Mouse (Mus musculus) ES-Bruce4 (cell line): ENCODE data around the gene Xylt1. TPM values are rescaled to one million over a fixed set of nuclear protein-coding genes. Genes with fewer than 3 reads are reported as not detected.

Experiments used
- H3K27ac ChIP-seq: 2 replicates; pipeline ENCODE4 v1.5.1; 2012; ENCODE audit warnings: low read length, inconsistent platforms; ENCODE audit not compliant: insufficient read depth
- H3K27me3 ChIP-seq: 2 replicates; pipeline ENCODE4 v1.6.1; 2012; ENCODE audit warnings: mild to moderate bottlenecking, low read length, inconsistent platforms; ENCODE audit not compliant: control insufficient read depth, poor library complexity, insufficient read depth, severe bottlenecking
- H3K36me3 ChIP-seq: 2 replicates; pipeline ENCODE4 v1.6.1; 2012; ENCODE audit warnings: inconsistent platforms, mild to moderate bottlenecking, low read length, moderate library complexity; ENCODE audit not compliant: control insufficient read depth, poor library complexity, insufficient read depth, severe bottlenecking
- H3K4me1 ChIP-seq: one replicate; pipeline ENCODE4 v1.8.1; 2011; ENCODE audit warnings: low read length; ENCODE audit not compliant: control insufficient read depth, insufficient read depth
- H3K4me3 ChIP-seq: 2 replicates; pipeline ENCODE4 v1.5.1; 2011; ENCODE audit warnings: low read depth, mild to moderate bottlenecking, low read length
- H3K9ac ChIP-seq: 2 replicates; pipeline ENCODE4 v1.6.1; 2012; ENCODE audit warnings: low read depth, mild to moderate bottlenecking, inconsistent platforms; ENCODE audit not compliant: poor library complexity, severe bottlenecking
- H3K9me3 ChIP-seq: replicated peaks from 2 replicates; pipeline ENCODE4 v1.6.1; 2012; ENCODE audit warnings: mild to moderate bottlenecking, low read length, inconsistent platforms; ENCODE audit not compliant: control insufficient read depth, poor library complexity, insufficient read depth, severe bottlenecking
- CTCF ChIP-seq: IDR thresholded peaks from one replicate; pipeline ENCODE4 v1.8.1; 2011; ENCODE audit warnings: low read depth, low read length
- EP300 ChIP-seq: IDR thresholded peaks from 2 replicates; pipeline ENCODE4 v1.6.1; 2011; ENCODE audit warnings: low read depth, low read length; ENCODE audit not compliant: insufficient read depth
- POLR2A ChIP-seq: IDR thresholded peaks from one replicate; pipeline ENCODE4 v1.8.1; 2011; ENCODE audit warnings: low read length; ENCODE audit not compliant: insufficient read depth
- polyA plus RNA-seq: library from polyadenylated mRNA; stranded (reverse); fragments of >200 nt; gene quantifications from 2 replicates; pipeline ENCODE4 v1.2.4, GENCODE M21; 2011; ENCODE audit warnings: low read depth; ENCODE audit not compliant: missing spikeins, insufficient read depth, insufficient read length

Xylt1 gene
- polyA plus RNA-seq, 1 experiment = 1.2 TPM

DNA sequence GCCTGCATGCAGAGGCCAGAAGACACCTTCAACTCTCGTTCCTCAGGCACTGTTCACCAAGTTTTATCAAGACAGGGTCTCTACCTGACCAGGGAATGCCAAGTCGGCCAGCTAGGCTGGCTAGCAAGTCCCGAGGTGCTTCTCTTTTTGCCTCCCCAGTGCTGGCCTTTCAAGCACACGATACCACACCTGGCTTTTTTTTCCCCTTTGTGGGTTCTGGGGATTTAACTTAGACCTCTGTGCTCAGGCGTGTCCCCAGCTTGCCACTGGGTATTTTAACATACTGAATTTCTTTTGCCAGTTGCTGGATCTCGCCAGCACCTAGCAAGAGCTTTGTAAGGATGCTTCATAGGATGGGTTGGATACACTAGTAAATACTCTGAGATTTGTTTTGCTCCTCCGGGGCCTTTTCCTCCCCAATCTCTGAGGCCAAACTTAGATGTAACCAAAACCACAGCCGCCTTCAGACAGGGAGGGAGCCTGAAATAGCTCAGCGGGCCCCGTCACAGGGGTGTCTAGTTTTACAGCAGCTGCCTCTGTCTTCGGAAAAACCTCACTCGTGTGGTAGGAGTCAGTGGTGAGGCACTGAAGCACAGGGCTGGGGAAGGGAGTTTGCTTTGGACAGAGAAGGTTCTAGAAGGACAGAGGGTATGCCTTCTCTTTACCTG is 33.7 kb downstream of the Xylt1 start:
- TF ChIP-seq EP300 (no peak), POLR2A (no peak), CTCF (no peak)
- Histone ChIP-seq H3K27me3 (no peaks in the 10 kb centered on the region; the same call in 1 of the 2 replicates), H3K4me3 (no peak overlapping the region)

DNA sequence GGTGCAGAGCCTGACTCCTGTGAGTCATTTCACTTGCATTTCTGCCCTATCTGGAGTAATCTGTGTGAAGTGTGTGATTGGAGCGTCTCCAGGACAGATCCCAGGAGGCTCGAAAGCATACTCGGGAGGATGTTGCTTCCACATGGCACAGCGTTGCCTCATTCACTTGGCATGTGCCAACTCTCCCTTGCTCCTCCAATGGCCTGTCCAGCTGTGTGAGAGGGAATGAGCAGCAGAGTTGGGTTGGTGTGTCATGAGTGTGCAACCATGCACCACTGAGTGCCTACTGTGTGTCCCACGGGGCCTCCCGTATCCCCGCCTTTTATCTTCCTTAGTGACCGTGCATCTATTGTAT is 34.2 kb downstream of the Xylt1 start:
- H3K27me3 ChIP-seq = no peaks in the 10 kb centered on the region; the same call in 1 of the 2 replicates
- no peaks in the 10 kb centered on the region for H3K36me3 ChIP-seq
- no peak for TF ChIP-seq EP300
- TF ChIP-seq CTCF = no peak
- no peak for TF ChIP-seq POLR2A

More for the DNA sequence above, 33.7 kb downstream of the Xylt1 start:
- Histone ChIP-seq H3K36me3 (no peaks in the 10 kb centered on the region), H3K27ac (no peak overlapping the region), H3K9me3 (no peaks in the 10 kb centered on the region), H3K4me1 (peaks cover 1% of the 10 kb centered on the region), H3K9ac (no peak overlapping the region)

GRCm38 (mm10) chr7:117419041-117419440 is 38.3 kb downstream of the Xylt1 start:
- TF ChIP-seq POLR2A = no peak
- no peak for TF ChIP-seq EP300
- TF ChIP-seq CTCF = no peak
- Histone ChIP-seq H3K36me3 (no peaks in the 10 kb centered on the region), H3K27me3 (no peaks in the 10 kb centered on the region), H3K4me1 (peaks cover 1% of the 10 kb centered on the region), H3K9ac (no peak overlapping the region), H3K4me3 (no peak overlapping the region), H3K9me3 (no peaks in the 10 kb centered on the region), H3K27ac (no peak overlapping the region)

More for the DNA sequence above, 34.2 kb downstream of the Xylt1 start:
- Histone ChIP-seq H3K4me3 (no peak overlapping the region), H3K4me1 (peaks cover 1% of the 10 kb centered on the region), H3K9me3 (no peaks in the 10 kb centered on the region), H3K27ac (no peak overlapping the region), H3K9ac (no peak overlapping the region)

DNA sequence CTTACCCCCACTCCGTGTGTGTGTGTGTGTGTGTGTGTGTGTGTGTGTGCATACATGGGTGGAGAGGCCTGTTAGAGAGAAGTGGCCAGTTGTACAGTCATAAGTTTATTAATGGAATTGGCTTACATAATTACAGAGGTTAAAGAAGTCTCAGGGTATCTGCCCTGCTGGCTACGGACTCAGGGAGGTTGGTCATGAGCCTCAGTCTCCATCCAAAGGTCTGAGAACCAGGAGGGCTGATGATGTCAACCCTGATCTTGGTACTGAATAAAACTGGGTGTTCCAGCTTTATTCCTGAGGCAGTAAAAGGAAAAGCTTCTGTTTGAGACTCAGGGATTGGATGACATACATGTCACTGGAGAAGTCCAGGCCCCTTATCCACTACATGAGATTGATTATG is 39.1 kb downstream of the Xylt1 start:
- Histone ChIP-seq H3K27me3 (no peaks in the 10 kb centered on the region), H3K9me3 (no peaks in the 10 kb centered on the region), H3K27ac (0 out of 2 replicates have a peak overlapping the region, but pooled peaks have one; percentile 10), H3K9ac (no peak overlapping the region), H3K4me1 (peaks cover 1% of the 10 kb centered on the region), H3K36me3 (no peaks in the 10 kb centered on the region), H3K4me3 (no peak overlapping the region)
- TF ChIP-seq POLR2A (no peak), EP300 (no peak), CTCF (no peak)

GRCm38 (mm10) chr7:117420301-117420700 is 39.5 kb downstream of the Xylt1 start:
- TF ChIP-seq EP300 = 0 out of 2 replicates have a peak, but pooled peaks have one; percentile 13
- no peak for TF ChIP-seq CTCF
- no peak for TF ChIP-seq POLR2A
- Histone ChIP-seq H3K27me3 (no peaks in the 10 kb centered on the region), H3K9me3 (no peaks in the 10 kb centered on the region), H3K27ac (peak overlapping the region; percentile 10; the same call in 1 of the 2 replicates), H3K36me3 (no peaks in the 10 kb centered on the region), H3K9ac (no peak overlapping the region), H3K4me1 (peaks cover 1% of the 10 kb centered on the region), H3K4me3 (no peak overlapping the region)

DNA sequence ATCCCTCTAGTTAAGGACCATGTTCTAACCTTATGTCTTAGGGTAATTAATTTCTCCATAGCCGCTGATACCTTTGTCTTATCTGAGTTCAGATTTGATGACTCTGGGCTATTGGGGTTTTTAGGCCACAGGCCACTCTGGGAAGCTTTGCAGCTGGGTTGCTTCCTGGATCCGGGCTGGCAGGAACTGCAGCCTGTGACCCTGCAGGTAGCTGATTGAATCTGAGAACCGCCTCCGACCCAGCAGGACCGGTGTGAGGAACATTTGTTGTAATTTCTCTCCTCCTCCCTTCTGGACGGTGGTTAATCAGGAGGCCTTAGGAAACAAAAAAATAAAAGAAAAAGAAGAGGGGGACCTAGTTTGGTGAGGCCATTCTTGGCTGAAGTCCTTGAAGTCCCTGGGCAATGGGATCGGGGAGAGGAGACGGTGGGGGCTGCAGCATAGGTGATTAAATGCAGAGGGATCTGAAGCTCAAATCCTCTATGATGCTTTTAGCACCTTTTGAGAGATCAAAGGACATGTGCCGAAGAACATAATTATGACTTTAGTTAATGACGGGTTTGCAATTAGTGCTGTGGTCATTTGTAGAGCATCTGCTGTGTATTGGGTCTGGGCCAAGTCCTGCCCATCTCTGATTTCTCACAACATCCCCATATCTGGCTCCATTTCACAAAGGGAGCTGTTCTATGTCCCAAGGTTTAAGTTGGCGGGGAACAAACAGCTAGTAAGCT is 40.2 kb downstream of the Xylt1 start:
- H3K27ac ChIP-seq = no peak overlapping the region
- H3K4me3 ChIP-seq = no peak overlapping the region
- peaks cover 1% of the 10 kb centered on the region for H3K4me1 ChIP-seq
- TF ChIP-seq EP300 (no peak), CTCF (no peak), POLR2A (no peak)
- H3K9me3 ChIP-seq = no peaks in the 10 kb centered on the region
- H3K27me3 ChIP-seq = no peaks in the 10 kb centered on the region
- no peaks in the 10 kb centered on the region for H3K36me3 ChIP-seq
- no peak overlapping the region for H3K9ac ChIP-seq
